13 mouse cellular contexts compared by ENCODE assay signal in genomic region chr16:97466182-97466957, GRCm38 (mm10). TPM values are rescaled to one million over a fixed set of nuclear protein-coding genes. Genes with fewer than 3 reads are reported as not detected.
DNase-seq lines count a peak whose midpoint lies in the region; ATAC-seq lines count a peak whose summit lies in the region.
"Had no signal": no experiment of that assay in that cellular context is flagged by ENCODE, and none has a peak within 500 bp of the region (broad histone marks: within the 10 kb centered on the region; RNA-seq: fewer than 3 reads in every experiment).

No protein-coding gene starts in this region.

- H3K9ac ChIP-seq in forebrain, embryonic 14.5 days (ENCODE audit: low read length) = no peak overlapping the region
- H3K9ac ChIP-seq in forebrain, embryonic 12.5 days = no peak overlapping the region
- H3K9ac ChIP-seq: hindbrain, embryonic 13.5 days; midbrain, embryonic 13.5 days had no signal

- peaks cover 2% of the 10 kb centered on the region; the same call in 1 of the 2 replicates for H3K4me1 ChIP-seq in forebrain, embryonic 14.5 days (ENCODE audit: control insufficient read depth, insufficient read depth, low read length)
- peaks cover 7% of the 10 kb centered on the region for H3K4me1 ChIP-seq in forebrain, embryonic 12.5 days

- H3K36me3 ChIP-seq in forebrain, embryonic 14.5 days (ENCODE audit: control insufficient read depth, insufficient read depth, low read length) = no peaks in the 10 kb centered on the region
- no peaks in the 10 kb centered on the region for H3K36me3 ChIP-seq in forebrain, embryonic 12.5 days (replicated peaks)
- H3K36me3 ChIP-seq: hindbrain, embryonic 13.5 days; midbrain, embryonic 13.5 days had no signal

- H3K27me3 ChIP-seq in forebrain, embryonic 14.5 days (replicated peaks; ENCODE audit: control insufficient read depth, insufficient read depth, low read length) = no peaks in the 10 kb centered on the region
- no peaks in the 10 kb centered on the region for H3K27me3 ChIP-seq in forebrain, embryonic 12.5 days
- H3K27me3 ChIP-seq: hindbrain, embryonic 13.5 days; midbrain, embryonic 13.5 days had no signal

- no peak for ATAC-seq in forebrain, embryonic 14.5 days
- no peak for ATAC-seq in forebrain, embryonic 12.5 days (ENCODE audit: low FRiP score)
- ATAC-seq in common myeloid progenitor, adult 5-6 weeks (replicated peaks; ENCODE audit: low read depth, poor library complexity, severe bottlenecking) = peak; percentile 36; the same call in 1 of the 2 replicates
- no peak for ATAC-seq in monocyte, adult 5-6 weeks (replicated peaks; ENCODE audit: insufficient number of reproducible peaks, low FRiP score, low TSS enrichment, poor library complexity, severe bottlenecking)
- ATAC-seq: midbrain, embryonic 13.5 days had no signal

- no peak overlapping the region for H3K4me2 ChIP-seq in forebrain, embryonic 14.5 days (ENCODE audit: low read length)
- no peak overlapping the region for H3K4me2 ChIP-seq in forebrain, embryonic 12.5 days
- H3K4me2 ChIP-seq: hindbrain, embryonic 13.5 days; midbrain, embryonic 13.5 days had no signal

- H3K4me3 ChIP-seq in forebrain, embryonic 14.5 days (ENCODE audit: low read depth, low read length) = no peak overlapping the region
- no peak overlapping the region for H3K4me3 ChIP-seq in forebrain, embryonic 12.5 days (replicated peaks)
- H3K4me3 ChIP-seq: erythroblast, embryonic 14.5 days; hindbrain, embryonic 13.5 days; midbrain, embryonic 13.5 days had no signal

- H3K9me3 ChIP-seq in forebrain, embryonic 14.5 days (replicated peaks; ENCODE audit: control insufficient read depth, low read length) = no peaks in the 10 kb centered on the region
- no peaks in the 10 kb centered on the region for H3K9me3 ChIP-seq in forebrain, embryonic 12.5 days
- H3K9me3 ChIP-seq: hindbrain, embryonic 13.5 days; midbrain, embryonic 13.5 days had no signal

- WGBS in forebrain, embryonic 14.5 days = 56% methylated on average over 4 of the region's 4 CpGs
- 58% methylated on average over 4 of the region's 4 CpGs for WGBS in forebrain, embryonic 12.5 days

- no peak overlapping the region for H3K27ac ChIP-seq in forebrain, embryonic 14.5 days (ENCODE audit: low read depth, low read length)
- no peak overlapping the region for H3K27ac ChIP-seq in forebrain, embryonic 12.5 days
- H3K27ac ChIP-seq: hindbrain, embryonic 13.5 days; midbrain, embryonic 13.5 days had no signal

- DNase-seq in forebrain, embryonic 14.5 days (ENCODE audit: low spot score) = peak; percentile 32
- peak; percentile 12 for DNase-seq in layer of hippocampus, adult 11-12 months (ENCODE audit: low spot score)
- no peak for DNase-seq in layer of hippocampus, adult 9-11 months
- peak; percentile 37 for DNase-seq in A20 (ENCODE audit: low read depth, low spot score)
- DNase-seq in thymus, postnatal 14 days = no peak
- DNase-seq: right cerebral cortex, postnatal 25 days had no signal

RNA-seq across cellular contexts. Expression of gene Mx1, which starts 3.7 kb away (rescaled TPM):
- not detected in 2 replicates for polyA plus RNA-seq in forebrain, embryonic 14.5 days (2014; fragmentation: Nextera tagmentation; extraction: Ambion mirVana)
- polyA plus RNA-seq in forebrain, embryonic 12.5 days (2016; fragmentation: Nextera tagmentation; extraction: Ambion mirVana) = 0.12 and 0.46 TPM in 2 replicates
- 10.9 and 12.1 TPM in 2 replicates for total RNA-seq in common myeloid progenitor, adult 5-6 weeks (2017)
- total RNA-seq in monocyte, adult 5-6 weeks (2017) = 49.8 to 87.2 TPM (median 71.7 TPM) in 3 replicates
- polyA plus RNA-seq: erythroblast, embryonic 14.5 days; hindbrain, embryonic 13.5 days had no signal

RNA-seq across cellular contexts. Expression of gene Fam3b, which starts 48.2 kb away (rescaled TPM):
- polyA plus RNA-seq in forebrain, embryonic 14.5 days (2014; fragmentation: Nextera tagmentation; extraction: Ambion mirVana) = not detected in 2 replicates
- not detected in 2 replicates for polyA plus RNA-seq in forebrain, embryonic 12.5 days (2016; fragmentation: Nextera tagmentation; extraction: Ambion mirVana)
- total RNA-seq in common myeloid progenitor, adult 5-6 weeks (2017) = 0.96 TPM in 1 of 2 replicates, not detected in the other
- total RNA-seq in monocyte, adult 5-6 weeks (2017) = 0.96 TPM in 1 of 3 replicates, not detected in the others
- total RNA-seq: left cerebral cortex, postnatal 25 days had no signal
- polyA plus RNA-seq: hindbrain, embryonic 13.5 days; midbrain, embryonic 13.5 days had no signal

Comparison
In these comparisons a context has a peak if more than half of its experiments do, and no peak if none do; other contexts are left out.
1. DNase-seq: peak in forebrain, embryonic 14.5 days (single experiment), layer of hippocampus, adult 11-12 months (single experiment) and A20 (single experiment); none in layer of hippocampus, adult 9-11 months (single experiment) and thymus, postnatal 14 days (single experiment).